Mouse (Mus musculus) kidney, adult 2 months (tissue): Measurements from ENCODE around the gene Prpf8.

ENCODE experiments used
- CTCF ChIP-seq: fragments of 200-500 bp; conservative IDR thresholded peaks from 2 replicates; pipeline ENCODE4 v1.5.1; 2011; ENCODE audit warnings: low read depth, mild to moderate bottlenecking, control low read depth, low read length, moderate library complexity, mixed read lengths; ENCODE audit not compliant: insufficient read depth, insufficient read length
- POLR2A ChIP-seq: fragments of 200-500 bp; IDR thresholded peaks from one replicate; pipeline ENCODE4 v1.6.1; 2011; ENCODE audit warnings: low read depth, low read length, control low read depth

GRCm38 (mm10) chr11:75508904-75509303, 22.3 kb downstream of the Prpf8 start:
- no peak for TF ChIP-seq CTCF
- no peak for TF ChIP-seq POLR2A
